Mouse (Mus musculus): Measurements from ENCODE around the gene 4933402N03Rik. TPM values are rescaled to one million over a fixed set of nuclear protein-coding genes. Genes with fewer than 3 reads are reported as not detected.

4933402N03Rik gene
- not detected in 2 replicates for polyA plus RNA-seq (2012)

GRCm38 (mm10) chr7:131146214-131146613 lies at the start of gene 4933402N03Rik:
Gene 4933402N03Rik (minus strand): TSS chr7:131146314.
- Histone ChIP-seq H3K9me3 (ENCODE audit: control insufficient read depth, low read length) (no peaks in the 10 kb centered on the region), H3K36me3 (ENCODE audit: control insufficient read depth) (no peaks in the 10 kb centered on the region), H3K27me3 (ENCODE audit: control insufficient read depth) (no peaks in the 10 kb centered on the region), H3K4me3 (replicated peaks) (no peak within 1 kb of the TSS), H3K4me1 (ENCODE audit: control insufficient read depth) (no peaks in the 10 kb centered on the region)
- TF ChIP-seq GATA1 (IDR thresholded peaks at IDR 0.05; ENCODE audit: low read length) = no peak
- TF ChIP-seq TAL1 (IDR thresholded peaks at IDR 0.05; ENCODE audit: low read length) = no peak

DNA sequence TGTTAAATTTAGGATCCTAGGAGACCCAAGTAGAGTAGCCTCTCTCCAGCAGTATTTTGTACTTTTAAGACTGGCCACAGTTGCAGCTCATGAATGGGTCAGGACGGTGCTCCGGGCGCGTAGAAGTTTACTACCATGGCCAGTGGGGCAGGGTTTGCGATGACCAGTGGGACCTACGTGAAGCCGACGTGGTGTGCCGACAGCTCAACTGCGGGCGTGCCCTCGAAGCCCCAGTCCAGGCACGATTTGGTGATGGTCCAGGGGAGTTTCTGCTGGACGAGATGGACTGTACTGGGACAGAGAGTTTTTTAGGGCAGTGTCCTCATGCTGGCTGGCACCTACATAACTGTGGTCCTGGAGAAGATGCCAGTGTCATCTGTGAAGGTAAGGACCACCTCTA lies 41.9 kb upstream of the 4933402N03Rik start:
- TF ChIP-seq GATA1 (IDR thresholded peaks at IDR 0.05; ENCODE audit: low read length) (no peak), TAL1 (IDR thresholded peaks at IDR 0.05; ENCODE audit: low read length) (no peak)

DNA sequence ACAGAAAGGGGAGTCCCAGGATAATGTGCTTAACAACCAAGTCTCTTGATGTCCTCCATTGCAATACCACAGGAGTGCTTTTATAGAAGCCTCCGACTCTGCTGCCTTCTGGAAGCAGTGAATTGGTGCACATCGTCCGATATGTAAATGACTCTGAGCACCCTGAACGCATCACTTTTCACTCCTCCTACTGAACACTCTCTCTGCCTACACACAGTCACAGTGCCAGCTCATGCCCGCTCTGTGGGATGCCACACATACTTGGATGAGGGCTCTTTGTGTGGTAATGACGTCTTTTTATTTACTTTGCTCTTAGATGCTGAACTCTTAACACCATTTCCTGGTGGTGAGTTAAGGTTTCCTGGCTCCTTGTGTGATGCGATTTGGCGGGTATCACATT lies 40.9 kb upstream of the 4933402N03Rik start:
- Histone ChIP-seq H3K36me3 (ENCODE audit: control insufficient read depth) (no peaks in the 10 kb centered on the region), H3K9me3 (ENCODE audit: control insufficient read depth, low read length) (no peaks in the 10 kb centered on the region), H3K4me1 (ENCODE audit: control insufficient read depth) (no peaks in the 10 kb centered on the region), H3K4me3 (replicated peaks) (no peak overlapping the region), H3K27me3 (ENCODE audit: control insufficient read depth) (no peaks in the 10 kb centered on the region)
- no peak for TF ChIP-seq GATA1 (IDR thresholded peaks at IDR 0.05; ENCODE audit: low read length)
- no peak for TF ChIP-seq TAL1 (IDR thresholded peaks at IDR 0.05; ENCODE audit: low read length)

More for the DNA sequence above, 41.9 kb upstream of the 4933402N03Rik start:
- Histone ChIP-seq H3K36me3 (ENCODE audit: control insufficient read depth) (no peaks in the 10 kb centered on the region), H3K27me3 (ENCODE audit: control insufficient read depth) (no peaks in the 10 kb centered on the region), H3K4me3 (replicated peaks) (no peak overlapping the region), H3K9me3 (ENCODE audit: control insufficient read depth, low read length) (no peaks in the 10 kb centered on the region), H3K4me1 (ENCODE audit: control insufficient read depth) (no peaks in the 10 kb centered on the region)

GRCm38 (mm10) chr7:131184339-131184738 lies 38.2 kb upstream of the 4933402N03Rik start:
- Histone ChIP-seq H3K36me3 (ENCODE audit: control insufficient read depth) (no peaks in the 10 kb centered on the region), H3K4me3 (replicated peaks) (no peak overlapping the region), H3K9me3 (ENCODE audit: control insufficient read depth, low read length) (no peaks in the 10 kb centered on the region), H3K27me3 (ENCODE audit: control insufficient read depth) (no peaks in the 10 kb centered on the region), H3K4me1 (ENCODE audit: control insufficient read depth) (no peaks in the 10 kb centered on the region)
- no peak for TF ChIP-seq GATA1 (IDR thresholded peaks at IDR 0.05; ENCODE audit: low read length)
- no peak for TF ChIP-seq TAL1 (IDR thresholded peaks at IDR 0.05; ENCODE audit: low read length)

DNA sequence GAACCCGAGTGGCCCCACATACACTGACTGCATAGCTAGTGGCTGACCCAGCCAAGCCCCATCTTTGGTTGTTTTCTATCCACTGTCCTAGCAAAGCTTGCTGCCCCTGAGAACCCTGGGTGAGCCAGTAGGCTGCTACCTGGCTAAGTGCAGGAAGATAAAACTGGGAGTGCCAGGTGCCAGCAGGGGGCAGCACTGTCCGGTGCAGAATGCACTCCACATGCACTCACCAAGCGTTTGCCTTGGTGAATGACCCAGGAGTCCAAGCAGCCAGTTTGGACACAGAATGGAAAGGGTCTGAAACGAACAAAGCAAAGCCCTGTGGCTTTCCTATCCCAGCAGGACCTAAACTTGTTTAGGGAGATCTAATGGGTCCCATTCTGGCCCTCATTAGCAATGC lies 36.6 kb upstream of the 4933402N03Rik start:
- H3K4me1 ChIP-seq (ENCODE audit: control insufficient read depth) = no peaks in the 10 kb centered on the region
- no peaks in the 10 kb centered on the region for H3K27me3 ChIP-seq (ENCODE audit: control insufficient read depth)
- no peaks in the 10 kb centered on the region for H3K36me3 ChIP-seq (ENCODE audit: control insufficient read depth)
- H3K4me3 ChIP-seq (replicated peaks) = no peak overlapping the region
- H3K9me3 ChIP-seq (ENCODE audit: control insufficient read depth, low read length) = no peaks in the 10 kb centered on the region
- TF ChIP-seq TAL1 (IDR thresholded peaks at IDR 0.05; ENCODE audit: low read length) (no peak), GATA1 (IDR thresholded peaks at IDR 0.05; ENCODE audit: low read length) (no peak)

DNA sequence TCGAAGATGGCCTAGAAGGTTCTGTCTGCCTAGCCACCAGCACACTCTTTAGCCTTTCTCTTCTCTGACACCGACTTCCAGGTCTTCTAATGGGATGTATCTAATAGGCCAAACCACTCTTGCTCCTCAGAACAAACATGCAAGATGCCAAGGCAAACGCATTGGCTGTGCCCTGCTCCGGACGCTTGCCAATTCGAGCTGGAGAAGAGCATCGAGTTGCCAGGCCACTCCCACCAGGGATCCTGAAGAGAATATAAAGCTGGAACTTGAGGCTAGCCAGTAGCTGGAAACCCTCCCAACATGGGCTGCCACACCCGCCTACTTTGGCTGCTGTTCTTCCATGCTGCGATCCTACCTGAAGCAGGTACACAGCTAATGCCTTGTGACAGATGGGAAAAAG lies 28.0 kb upstream of the 4933402N03Rik start, which contains the start of gene 5430419D17Rik:
TSS of gene 5430419D17Rik (plus strand) at position 282 of the 400 bp plus-strand sequence.
- TF ChIP-seq TAL1 (IDR thresholded peaks at IDR 0.05; ENCODE audit: low read length) (no peak), GATA1 (IDR thresholded peaks at IDR 0.05; ENCODE audit: low read length) (no peak)
- Histone ChIP-seq H3K27me3 (ENCODE audit: control insufficient read depth) (no peaks in the 10 kb centered on the region), H3K4me1 (ENCODE audit: control insufficient read depth) (no peaks in the 10 kb centered on the region), H3K36me3 (ENCODE audit: control insufficient read depth) (no peaks in the 10 kb centered on the region), H3K9me3 (ENCODE audit: control insufficient read depth, low read length) (no peaks in the 10 kb centered on the region), H3K4me3 (replicated peaks) (no peak within 1 kb of the TSS)

DNA sequence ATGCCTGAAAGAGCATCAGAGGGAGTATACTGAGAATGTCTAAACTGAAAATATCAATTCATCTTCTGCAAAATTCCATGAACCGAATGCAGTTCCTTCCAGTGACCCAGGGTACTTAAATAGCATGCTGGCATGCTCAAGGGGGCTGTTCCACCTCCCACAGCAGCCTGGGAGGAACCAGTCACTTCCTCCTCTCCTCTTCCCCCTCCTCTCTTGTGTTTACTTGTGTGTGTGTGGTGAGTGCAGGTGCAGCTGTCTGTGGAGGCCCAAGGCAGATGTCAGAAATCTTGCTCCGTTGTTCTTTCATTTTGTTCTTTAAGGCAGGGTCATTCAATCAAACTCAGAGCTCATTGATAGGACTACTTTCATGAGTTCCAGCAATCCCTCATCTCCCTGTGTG lies 23.0 kb upstream of the 4933402N03Rik start:
- Histone ChIP-seq H3K9me3 (ENCODE audit: control insufficient read depth, low read length) (no peaks in the 10 kb centered on the region), H3K27me3 (ENCODE audit: control insufficient read depth) (no peaks in the 10 kb centered on the region), H3K4me1 (ENCODE audit: control insufficient read depth) (no peaks in the 10 kb centered on the region), H3K4me3 (replicated peaks) (no peak overlapping the region), H3K36me3 (ENCODE audit: control insufficient read depth) (no peaks in the 10 kb centered on the region)
- TF ChIP-seq TAL1 (IDR thresholded peaks at IDR 0.05; ENCODE audit: low read length) (no peak), GATA1 (IDR thresholded peaks at IDR 0.05; ENCODE audit: low read length) (no peak)

- no peaks in the 10 kb centered on the region for H3K27me3 ChIP-seq (ENCODE audit: control insufficient read depth)
- TF ChIP-seq GATA1 (IDR thresholded peaks at IDR 0.05; ENCODE audit: low read length) (no peak), TAL1 (IDR thresholded peaks at IDR 0.05; ENCODE audit: low read length) (no peak)
- H3K4me3 ChIP-seq (replicated peaks) = no peak overlapping the region
- H3K4me1 ChIP-seq (ENCODE audit: control insufficient read depth) = no peaks in the 10 kb centered on the region
- H3K9me3 ChIP-seq (ENCODE audit: control insufficient read depth, low read length) = no peaks in the 10 kb centered on the region
- H3K36me3 ChIP-seq (ENCODE audit: control insufficient read depth) = no peaks in the 10 kb centered on the region
Observed at GRCm38 (mm10) chr7:131167771-131168170, 21.7 kb upstream of the 4933402N03Rik start.

GRCm38 (mm10) chr7:131162251-131162650 lies 16.1 kb upstream of the 4933402N03Rik start:
- Histone ChIP-seq H3K4me1 (ENCODE audit: control insufficient read depth) (no peaks in the 10 kb centered on the region), H3K4me3 (replicated peaks) (no peak overlapping the region), H3K9me3 (ENCODE audit: control insufficient read depth, low read length) (no peaks in the 10 kb centered on the region), H3K36me3 (ENCODE audit: control insufficient read depth) (no peaks in the 10 kb centered on the region), H3K27me3 (ENCODE audit: control insufficient read depth) (no peaks in the 10 kb centered on the region)
- TF ChIP-seq GATA1 (IDR thresholded peaks at IDR 0.05; ENCODE audit: low read length) = no peak
- no peak for TF ChIP-seq TAL1 (IDR thresholded peaks at IDR 0.05; ENCODE audit: low read length)

GRCm38 (mm10) chr7:131153044-131153443 lies 6.9 kb upstream of the 4933402N03Rik start:
- no peaks in the 10 kb centered on the region for H3K4me1 ChIP-seq (ENCODE audit: control insufficient read depth)
- no peaks in the 10 kb centered on the region for H3K27me3 ChIP-seq (ENCODE audit: control insufficient read depth)
- no peak overlapping the region for H3K4me3 ChIP-seq (replicated peaks)
- TF ChIP-seq TAL1 (IDR thresholded peaks at IDR 0.05; ENCODE audit: low read length) = no peak
- H3K9me3 ChIP-seq (ENCODE audit: control insufficient read depth, low read length) = no peaks in the 10 kb centered on the region
- H3K36me3 ChIP-seq (ENCODE audit: control insufficient read depth) = no peaks in the 10 kb centered on the region

Data from erythroblast, embryonic 14.5 days (primary cell).